Mouse (Mus musculus): ENCODE data around the gene Nfatc3. TPM values are rescaled to one million over a fixed set of nuclear protein-coding genes. Genes with fewer than 3 reads are reported as not detected.

Nfatc3 gene
- total RNA-seq, 4 experiments from 2014 or later: 12.9 to 15.5 (median 14.7) TPM

GRCm38 (mm10) chr8:106056455-106056982 is 2.1 kb upstream of the Nfatc3 start:
- DNase-seq (ENCODE audit: low spot score in 2 of 2): no peak

GRCm38 (mm10) chr8:106059613-106060371 is 1.2 kb downstream of the Nfatc3 start:
- peak; percentile 31 to 52 for DNase-seq (ENCODE audit: low spot score in 2 of 2)

- no peak for DNase-seq (ENCODE audit: low spot score in 2 of 2)
Measured at GRCm38 (mm10) chr8:106060521-106060920, 1.9 kb downstream of the Nfatc3 start.

- DNase-seq (ENCODE audit: low spot score in 2 of 2): no peak
Measured at GRCm38 (mm10) chr8:106061686-106062085, 3.0 kb downstream of the Nfatc3 start.

GRCm38 (mm10) chr8:106063046-106063445 is 4.4 kb downstream of the Nfatc3 start:
- no peak for DNase-seq (ENCODE audit: low spot score in 2 of 2)

GRCm38 (mm10) chr8:106066721-106067120 is 8.1 kb downstream of the Nfatc3 start:
- no peak for DNase-seq (ENCODE audit: low spot score in 2 of 2)

GRCm38 (mm10) chr8:106069565-106069964 is 10.9 kb downstream of the Nfatc3 start:
- no peak for DNase-seq (ENCODE audit: low spot score in 2 of 2)

- no peak for DNase-seq (ENCODE audit: low spot score in 2 of 2)
Measured at GRCm38 (mm10) chr8:106072113-106072512, 13.5 kb downstream of the Nfatc3 start.

GRCm38 (mm10) chr8:106074236-106074635 is 15.6 kb downstream of the Nfatc3 start:
- no peak for DNase-seq (ENCODE audit: low spot score in 2 of 2)

- no peak for DNase-seq (ENCODE audit: low spot score in 2 of 2)
Measured at GRCm38 (mm10) chr8:106074659-106075058, 16.0 kb downstream of the Nfatc3 start.

GRCm38 (mm10) chr8:106075161-106075862 is 16.7 kb downstream of the Nfatc3 start:
- no peak for DNase-seq (ENCODE audit: low spot score in 2 of 2)

- no peak for DNase-seq (ENCODE audit: low spot score in 2 of 2)
Measured at GRCm38 (mm10) chr8:106075863-106076174, 17.2 kb downstream of the Nfatc3 start.

- DNase-seq (ENCODE audit: low spot score in 2 of 2): no peak
Measured at GRCm38 (mm10) chr8:106076612-106077011, 18.0 kb downstream of the Nfatc3 start.

- DNase-seq (ENCODE audit: low spot score in 2 of 2): no peak
Measured at GRCm38 (mm10) chr8:106077452-106078067, 18.9 kb downstream of the Nfatc3 start.

- no peak for DNase-seq (ENCODE audit: low spot score in 2 of 2)
Measured at GRCm38 (mm10) chr8:106102321-106102720, 43.7 kb downstream of the Nfatc3 start.

GRCm38 (mm10) chr8:106103888-106104287 is 45.2 kb downstream of the Nfatc3 start:
- no peak for DNase-seq (ENCODE audit: low spot score in 2 of 2)

- DNase-seq (ENCODE audit: low spot score in 2 of 2): no peak
Measured at GRCm38 (mm10) chr8:106106193-106106592, 47.6 kb downstream of the Nfatc3 start.

GRCm38 (mm10) chr8:106108080-106108479 is 49.4 kb downstream of the Nfatc3 start:
- no peak for DNase-seq (ENCODE audit: low spot score in 2 of 2)

- no peak for DNase-seq (ENCODE audit: low spot score in 2 of 2)
Measured at GRCm38 (mm10) chr8:106108729-106109128, 50.1 kb downstream of the Nfatc3 start.

GRCm38 (mm10) chr8:106112041-106112440 is 53.4 kb downstream of the Nfatc3 start:
- no peak for DNase-seq (ENCODE audit: low spot score in 2 of 2)

- no peak for DNase-seq (ENCODE audit: low spot score in 2 of 2)
Measured at GRCm38 (mm10) chr8:106112514-106112913, 53.9 kb downstream of the Nfatc3 start.

- no peak for DNase-seq (ENCODE audit: low spot score in 2 of 2)
Measured at GRCm38 (mm10) chr8:106115897-106116296, 57.3 kb downstream of the Nfatc3 start.
